Mouse (Mus musculus): ENCODE measurements at regions not wholly inside any gene's neighbourhood (a gene's known extent, or its start where the extent isn't known, plus 50 kb on each side); places are given as distances from the start of the nearest gene placed in this dataset.

- TF ChIP-seq RCOR1 (conservative IDR thresholded peaks at IDR 0.05; ENCODE audit: low read depth, low read length) (no peak), MAZ (IDR thresholded peaks at IDR 0.05; ENCODE audit: low read depth, low read length) (no peak), CTCF (conservative IDR thresholded peaks at IDR 0.05 in 1 of 2, IDR thresholded peaks at IDR 0.05 in 1 of 2; ENCODE audit: low read depth in 2 of 2, low read length in 2 of 2) (no peak), TCF12 (IDR thresholded peaks at IDR 0.05; ENCODE audit: low read depth, low read length) (no peak)
Observed at GRCm38 (mm10) chr8:29290386-29290785, 1842.9 kb downstream of the Poteg start.

Data from CH12.LX (cell line).